Mouse (Mus musculus): ENCODE measurements around the gene Il21r.
A peak's percentile ranks its signal among the peaks of the same experiment; 100 is the strongest.

Gene Il21r

GRCm38 (mm10) chr7:125649013-125649412, 45.8 kb downstream of the Il21r start:
- no peak for DNase-seq

- DNase-seq, result no peak
These were observed 54.3 kb downstream of the Il21r start for GRCm38 (mm10) chr7:125657511-125657910.

GRCm38 (mm10) chr7:125663654-125664053, 60.4 kb downstream of the Il21r start:
- no peak for DNase-seq

GRCm38 (mm10) chr7:125670865-125671264, 67.6 kb downstream of the Il21r start:
- no peak for DNase-seq

GRCm38 (mm10) chr7:125671396-125671795, 68.2 kb downstream of the Il21r start:
- no peak for DNase-seq

- peak; percentile 76 to 78 for DNase-seq
These were observed 71.7 kb downstream of the Il21r start for GRCm38 (mm10) chr7:125674916-125675315.

DNA sequence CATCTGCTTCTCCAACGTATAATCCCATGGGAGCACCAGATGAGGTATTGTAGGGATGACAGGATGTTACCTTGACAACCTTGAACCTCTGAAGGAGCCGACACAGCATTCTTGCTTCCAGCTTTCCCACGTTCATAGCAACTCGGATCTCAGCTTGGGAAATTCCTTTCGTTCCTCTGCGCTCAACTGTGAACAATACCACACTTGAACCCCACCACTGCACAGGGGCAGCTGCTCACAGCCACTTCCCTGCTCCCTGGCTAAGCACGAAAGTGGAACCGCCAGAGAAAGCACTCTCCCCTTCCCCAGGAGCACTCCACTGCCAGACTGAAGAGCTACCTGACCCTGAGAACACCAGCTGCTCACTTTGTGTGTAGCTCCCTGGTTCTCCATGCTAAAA, 75.5 kb downstream of the Il21r start:
- DNase-seq, result no peak

DNA sequence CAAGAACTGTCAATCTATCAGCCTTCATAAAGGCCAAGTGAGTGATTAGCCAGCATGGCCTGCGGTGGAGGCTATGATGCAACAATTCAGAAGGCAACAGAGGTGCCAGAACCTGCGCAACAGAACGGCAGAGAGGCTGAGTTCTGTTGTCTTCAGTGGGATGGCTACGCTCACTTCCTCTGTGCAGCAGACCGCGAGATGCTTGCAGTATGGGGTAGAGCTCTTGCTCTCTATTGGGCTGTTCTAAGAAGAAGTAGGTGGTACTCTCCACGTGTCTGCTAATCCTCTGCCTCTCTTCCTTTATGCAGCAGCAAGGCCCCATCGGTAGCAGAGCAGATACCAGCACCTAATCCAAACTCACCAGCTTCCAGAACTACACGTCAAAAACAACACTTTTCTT, 76.7 kb downstream of the Il21r start:
- no peak for DNase-seq

Data from cerebellum, postnatal 14 days (tissue).